Mouse (Mus musculus) thymus, adult 2 months (tissue): ENCODE data around the gene Gm10142.

Source experiments
- CTCF ChIP-seq: fragments of 200-500 bp; IDR thresholded peaks from 2 replicates; pipeline ENCODE4 v1.5.1; 2012; ENCODE audit warnings: mild to moderate bottlenecking, control low read depth, low read length, moderate library complexity, borderline replicate concordance; ENCODE audit not compliant: control insufficient read depth, poor library complexity, insufficient read depth; ENCODE audit errors: extremely low read depth
- POLR2A ChIP-seq: fragments of 200-500 bp; IDR thresholded peaks from 2 replicates; pipeline ENCODE4 v1.6.1; 2012; ENCODE audit warnings: mild to moderate bottlenecking, low read length, control low read depth, moderate library complexity; ENCODE audit not compliant: control insufficient read depth, poor library complexity, insufficient read depth; ENCODE audit errors: extremely low read depth

DNA sequence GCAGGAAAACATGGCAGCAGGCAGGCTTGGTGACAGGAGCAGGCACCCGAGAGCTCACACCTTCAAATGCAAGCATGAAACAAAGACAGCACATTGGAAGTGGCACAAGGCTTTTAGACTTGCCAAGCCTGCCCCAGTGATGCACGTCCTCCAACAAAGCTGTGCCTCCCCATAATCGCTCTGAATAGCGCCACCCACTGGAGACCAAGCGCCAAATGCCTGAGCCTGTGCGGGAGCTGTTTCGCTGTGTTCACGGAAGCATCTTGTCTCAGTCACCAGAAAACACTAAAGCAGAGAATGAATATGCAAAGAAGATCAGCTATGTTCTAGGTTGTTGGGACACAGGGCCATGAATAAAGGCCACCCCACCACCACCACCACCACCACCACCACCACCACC, 9.2 kb downstream of the Gm10142 start:
- TF ChIP-seq CTCF: no peak
- TF ChIP-seq POLR2A: no peak
